Mouse (Mus musculus) cerebellum, adult 9-11 months (tissue): ENCODE measurements around the gene Mogs.
A peak's percentile ranks its signal among the peaks of the same experiment; 100 is the strongest.

Source experiments
- DNase-seq: peaks from one replicate; pipeline ENCODE4 v3.0.0; 2022

The Mogs gene

GRCm38 (mm10) chr6:83115011-83115671 lies at the start of gene Mogs:
TSS of gene Mogs (plus strand) at chr6:83115496.
- peak; percentile 91 for DNase-seq

- no peak for DNase-seq
These were observed 49.3 kb upstream of the Mogs start for GRCm38 (mm10) chr6:83065995-83066394.

DNA sequence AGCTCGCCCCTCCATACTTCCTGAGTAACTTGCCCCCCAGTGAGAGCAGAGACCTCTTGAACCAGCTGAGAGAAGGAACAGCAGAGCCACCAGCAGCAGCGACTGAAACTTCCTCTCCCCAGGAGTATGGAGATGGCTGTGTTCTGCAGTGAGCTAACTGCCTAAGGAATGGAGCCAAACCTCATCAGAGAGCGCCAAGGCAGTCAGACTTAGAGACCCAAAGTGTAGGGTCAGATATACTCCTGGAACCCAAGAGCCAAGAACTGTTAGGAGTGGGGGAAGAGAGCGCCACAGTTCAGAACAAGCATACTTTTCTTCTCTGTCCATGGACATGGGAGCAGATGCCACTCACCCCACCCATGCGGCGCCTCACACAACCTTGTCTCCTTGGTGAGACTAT lies 48.9 kb upstream of the Mogs start:
- no peak for DNase-seq

DNA sequence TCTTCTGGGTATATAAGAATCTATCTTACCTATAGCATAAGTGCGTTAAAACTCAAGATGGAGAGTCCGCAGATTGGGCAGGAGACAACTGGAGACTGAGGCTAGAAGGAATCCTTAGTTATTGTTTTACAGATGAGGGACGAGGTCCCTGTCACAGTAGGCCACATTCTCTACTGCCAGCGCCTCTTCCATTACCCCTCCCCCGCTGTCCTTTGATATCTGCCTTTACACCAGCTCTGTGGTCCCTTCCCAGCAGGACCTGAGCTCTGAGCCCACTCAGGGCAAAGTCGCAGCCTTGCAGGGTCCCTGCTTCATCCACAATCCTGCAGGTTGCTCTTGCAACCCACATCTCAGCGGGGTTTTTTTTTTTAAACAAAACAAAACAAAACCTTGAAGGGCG lies 47.1 kb upstream of the Mogs start:
- no peak for DNase-seq

GRCm38 (mm10) chr6:83068706-83069487 lies 46.4 kb upstream of the Mogs start:
- no peak for DNase-seq

GRCm38 (mm10) chr6:83069488-83070246 lies 45.6 kb upstream of the Mogs start:
- no peak for DNase-seq

- DNase-seq, result no peak
These were observed 45.2 kb upstream of the Mogs start, which contains the start of gene Tlx2 for GRCm38 (mm10) chr6:83070247-83070310. TSS of gene Tlx2 (minus strand) at chr6:83070293.

DNA sequence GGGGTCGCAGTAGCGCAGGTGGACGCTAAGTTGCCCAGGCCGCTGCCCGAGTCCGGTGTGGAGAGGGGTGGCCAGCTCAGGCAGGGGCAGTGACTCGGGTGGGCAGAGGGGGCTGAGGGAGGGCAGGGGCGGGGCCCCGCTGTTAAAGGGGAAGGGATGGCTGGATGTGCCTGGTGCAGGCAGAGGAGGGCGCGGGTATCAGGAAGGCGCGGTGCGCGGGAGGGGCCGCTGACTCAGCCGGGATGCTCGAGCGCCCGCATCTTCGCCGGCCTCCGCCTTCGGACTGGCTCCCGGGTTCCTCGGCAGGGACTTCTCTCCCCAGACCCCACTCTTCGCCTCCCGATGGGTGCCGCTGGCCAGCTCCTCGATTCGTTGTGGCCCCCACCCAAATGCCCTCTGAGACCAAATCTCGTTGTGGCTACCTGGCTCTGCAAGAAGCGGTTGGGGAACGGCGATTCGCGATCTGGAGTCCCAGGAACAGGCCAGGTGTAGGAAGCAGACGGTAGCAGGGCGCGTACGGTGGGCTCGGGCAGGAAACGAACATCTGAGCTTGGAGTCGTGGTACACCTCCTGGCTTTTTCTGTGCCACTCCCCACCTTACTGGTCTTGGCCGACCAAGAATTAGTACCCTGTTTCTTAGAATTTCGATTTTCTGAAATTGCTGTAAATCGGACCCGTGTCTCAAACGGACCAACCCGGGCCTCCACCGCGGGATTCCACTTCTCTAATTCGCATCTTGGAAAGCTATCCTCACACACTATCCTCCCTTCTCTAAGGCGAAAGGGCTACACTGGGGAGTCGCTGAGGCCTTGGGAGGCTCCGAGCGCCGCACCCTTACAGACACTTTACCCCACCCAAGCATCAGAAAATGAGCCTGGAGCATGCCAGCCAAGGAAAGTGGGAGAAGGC lies 44.7 kb upstream of the Mogs start:
- no peak for DNase-seq

DNA sequence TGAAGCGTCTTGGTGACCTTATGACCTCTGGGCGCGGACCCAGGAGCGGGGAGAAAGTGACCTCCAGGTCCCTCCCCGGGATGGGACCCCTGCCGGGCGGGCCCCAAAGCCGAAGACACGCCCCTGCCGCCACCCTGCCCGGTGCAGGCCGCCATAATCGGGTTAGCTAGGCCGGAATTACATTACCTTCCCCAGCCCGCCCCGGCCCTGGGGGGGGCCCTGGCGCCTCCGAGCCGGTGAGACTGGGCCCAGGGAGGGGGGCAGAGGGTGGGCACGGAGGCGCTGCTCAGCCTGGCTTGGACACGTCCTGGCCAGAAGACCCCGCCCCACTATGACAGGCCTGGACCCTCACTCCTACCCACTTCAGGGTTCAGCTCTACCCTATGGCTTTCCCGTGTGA lies 44.1 kb upstream of the Mogs start:
- DNase-seq, result peak; percentile 56

DNA sequence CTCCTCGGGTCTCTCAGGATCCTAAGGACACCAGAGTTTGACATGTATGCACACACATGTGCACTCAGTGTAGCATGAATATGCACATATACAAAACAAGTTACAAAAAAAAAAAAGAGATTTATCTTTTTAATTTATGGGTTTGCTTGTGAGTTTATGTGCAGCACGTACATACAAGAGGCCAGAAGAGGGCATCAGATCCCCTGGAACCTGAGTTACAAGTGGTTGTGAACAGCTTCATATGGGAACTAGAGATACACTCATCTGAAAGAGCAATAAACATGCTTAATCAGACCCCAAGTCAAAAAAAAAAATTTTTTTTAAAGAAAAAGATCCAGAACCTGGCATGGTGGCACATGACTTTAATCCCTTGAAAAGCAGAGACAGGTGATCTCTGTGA lies 40.3 kb upstream of the Mogs start:
- no peak for DNase-seq

DNA sequence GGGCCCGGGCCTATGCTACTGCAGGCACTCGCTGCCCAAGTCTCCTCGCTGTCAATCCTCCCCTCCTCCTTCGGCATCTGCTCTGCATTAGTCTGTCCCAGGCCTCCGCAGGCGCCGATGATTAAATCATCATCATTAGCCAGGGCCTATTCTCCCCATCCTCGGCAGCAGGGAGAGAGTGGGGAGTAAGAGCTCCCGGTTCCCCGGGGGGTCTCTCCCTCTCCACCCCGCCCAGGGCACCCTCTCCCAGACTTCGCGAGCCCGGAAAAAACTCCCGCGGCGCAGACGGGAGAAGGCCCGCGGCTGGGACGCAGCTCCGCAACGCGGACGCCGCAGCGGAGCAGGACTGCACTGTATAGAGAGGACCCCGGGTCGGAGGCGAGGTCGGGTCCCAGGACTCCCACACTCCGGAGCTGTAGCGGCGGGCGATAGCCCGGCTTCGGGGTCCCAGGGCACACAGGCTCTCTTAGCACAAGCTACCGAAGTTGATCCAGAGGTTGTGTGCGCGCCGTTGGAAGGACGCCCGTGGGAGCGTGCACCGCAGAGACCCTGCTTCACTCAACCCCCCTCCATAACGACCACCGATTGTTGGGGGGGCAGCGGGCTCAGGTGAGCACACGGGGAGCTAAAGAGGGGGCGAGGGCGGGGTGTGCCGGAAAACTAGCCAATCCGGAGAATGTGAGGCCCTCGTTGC lies 37.5 kb upstream of the Mogs start, which contains the start of gene Pcgf1:
Gene Pcgf1 (plus strand): TSS at position 240 of the 694 bp plus-strand sequence.
- no peak for DNase-seq

DNA sequence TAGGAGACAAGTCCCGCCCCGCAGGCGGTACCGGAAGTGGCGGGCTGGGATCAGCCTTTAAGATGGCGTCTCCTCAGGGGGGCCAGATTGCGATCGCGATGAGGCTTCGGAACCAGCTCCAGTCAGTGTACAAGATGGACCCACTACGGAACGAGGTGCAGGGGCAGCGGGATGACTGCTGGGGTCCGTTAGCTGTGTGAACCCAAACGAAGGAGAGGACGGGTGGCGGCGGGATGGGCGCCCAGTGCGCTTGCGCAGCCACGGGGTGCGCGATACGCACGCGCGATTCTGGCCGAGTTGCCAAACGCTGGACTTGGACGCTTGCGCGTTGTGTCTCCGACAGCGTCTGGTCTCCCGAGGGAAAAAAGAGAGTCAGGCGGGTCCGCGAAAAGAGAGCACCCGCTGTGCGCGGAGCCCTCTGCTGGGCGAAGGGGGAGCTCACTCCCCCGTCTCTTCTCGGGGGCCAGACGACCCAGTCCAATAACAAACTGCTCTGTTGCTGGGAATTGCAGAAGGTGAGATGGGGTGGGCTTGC lies 36.9 kb upstream of the Mogs start:
- peak; percentile 98 for DNase-seq

DNA sequence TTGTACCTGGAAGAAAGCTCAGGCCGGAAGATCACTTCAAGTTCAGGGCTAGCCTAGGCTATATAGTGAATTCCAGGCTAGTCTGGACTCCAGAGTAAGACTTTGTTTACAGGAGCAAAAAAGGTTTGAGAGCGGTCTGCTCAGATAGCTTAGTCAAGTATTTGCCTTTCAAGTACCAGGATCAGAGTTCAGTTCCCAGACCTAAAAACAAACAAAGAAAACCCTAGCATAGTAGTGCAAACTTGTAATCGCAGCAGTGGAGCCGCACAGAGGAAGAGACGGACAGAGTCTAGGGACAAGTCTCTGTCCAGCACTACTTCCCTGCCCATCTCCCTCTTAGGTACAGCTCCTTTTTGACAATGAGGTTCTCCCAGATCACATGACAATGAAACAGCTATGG lies 35.1 kb upstream of the Mogs start:
- no peak for DNase-seq

DNA sequence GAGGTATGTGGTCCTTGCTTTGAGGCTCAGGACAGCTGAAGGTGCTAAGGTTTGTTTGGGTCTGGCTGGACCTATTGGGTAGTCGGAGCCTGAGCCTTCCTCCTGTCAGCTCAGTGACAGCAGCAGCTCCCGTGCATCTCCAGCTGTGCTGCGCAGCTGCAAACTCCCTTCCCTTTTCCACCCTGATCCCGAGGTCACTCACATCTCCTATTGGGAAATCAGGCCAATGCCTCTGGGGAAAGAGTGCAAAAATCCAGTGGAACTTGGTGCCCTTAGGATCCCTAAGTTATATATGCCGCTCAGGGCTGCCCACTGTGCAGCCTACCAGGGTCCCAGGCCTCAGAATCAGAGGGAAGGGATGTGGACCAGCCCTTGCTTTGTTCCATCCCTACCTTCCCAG lies 31.8 kb upstream of the Mogs start:
- DNase-seq, result no peak

- DNase-seq, result no peak
These were observed 30.8 kb upstream of the Mogs start for GRCm38 (mm10) chr6:83084477-83084876.

DNA sequence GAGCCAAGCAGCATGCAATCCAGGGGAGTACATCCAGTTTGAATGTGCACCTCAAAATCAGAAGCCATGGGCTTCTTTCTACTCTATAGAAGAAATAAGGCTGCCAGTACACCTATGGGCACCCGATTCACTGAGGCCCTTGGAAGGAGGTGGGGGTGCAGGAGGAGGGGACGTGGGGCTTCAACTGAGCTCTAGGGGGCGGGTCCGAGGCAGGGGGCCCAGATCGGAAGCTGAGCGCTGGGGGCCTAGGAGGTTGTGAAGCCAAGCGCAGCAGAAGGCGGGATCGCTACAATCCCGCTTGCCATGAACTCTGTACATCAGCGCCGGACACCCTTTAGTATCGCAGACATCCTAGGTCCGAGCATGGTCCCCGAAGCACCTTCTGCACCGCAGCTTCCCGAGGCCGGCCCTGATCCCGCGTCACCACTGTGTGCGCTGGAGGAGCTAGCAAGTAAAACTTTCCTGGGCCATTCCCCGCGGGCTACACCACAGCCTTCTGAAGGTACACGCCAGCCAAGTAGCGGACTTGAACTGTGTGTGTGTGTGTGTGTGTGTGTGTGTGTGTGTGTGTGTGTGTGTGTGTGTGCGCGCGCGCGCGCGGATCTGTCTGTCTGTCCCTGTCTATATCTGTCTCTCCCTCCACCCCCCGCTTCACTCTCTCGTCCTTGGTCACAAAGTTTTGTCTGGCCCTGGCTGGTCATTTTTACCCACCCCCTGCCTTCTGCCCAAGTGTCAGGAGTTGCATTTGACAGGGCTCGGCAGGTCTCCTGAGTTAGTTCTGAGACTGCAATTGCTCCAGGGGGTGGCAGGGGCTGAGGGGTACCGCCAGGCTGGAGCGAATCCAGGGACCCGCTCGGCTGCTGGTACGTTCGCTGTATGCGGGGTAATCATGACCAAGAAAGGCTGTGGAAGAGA lies 28.9 kb upstream of the Mogs start, which contains the start of gene Lbx2:
Gene Lbx2 (plus strand): TSS at position 247 of the 915 bp plus-strand sequence.
- DNase-seq, result no peak

DNA sequence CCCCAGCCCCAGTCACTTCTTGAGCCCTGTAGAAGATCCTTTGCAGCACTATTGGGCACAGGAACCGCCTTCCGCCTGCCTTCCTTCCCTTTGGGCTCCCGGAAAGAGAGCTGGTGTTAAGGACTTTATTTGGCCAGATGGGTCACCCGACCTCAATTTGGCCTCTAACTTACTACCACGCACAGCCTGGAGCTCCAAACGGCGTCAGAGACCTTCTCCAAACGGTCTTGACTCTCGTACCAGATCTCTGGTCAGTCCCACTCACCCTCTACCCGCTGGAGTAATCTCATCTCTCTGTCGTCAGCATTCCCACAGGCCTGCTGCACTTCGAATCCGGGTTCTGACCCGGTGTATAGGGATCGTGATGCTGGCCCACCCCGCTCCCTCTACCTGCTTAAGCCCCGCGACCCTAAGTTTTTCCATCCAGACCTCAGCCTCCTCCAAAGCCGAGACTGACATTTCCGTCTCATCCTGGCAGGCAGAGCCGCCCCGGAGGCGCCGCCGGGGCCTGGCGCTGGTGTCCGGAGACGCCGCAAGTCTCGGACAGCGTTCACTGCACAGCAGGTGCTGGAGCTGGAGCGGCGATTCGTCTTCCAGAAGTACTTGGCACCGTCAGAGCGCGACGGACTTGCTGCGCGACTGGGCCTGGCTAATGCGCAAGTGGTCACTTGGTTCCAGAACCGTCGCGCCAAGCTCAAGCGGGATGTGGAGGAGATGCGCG lies 27.9 kb upstream of the Mogs start:
- no peak for DNase-seq

GRCm38 (mm10) chr6:83087926-83088260 lies 27.4 kb upstream of the Mogs start:
- no peak for DNase-seq

DNA sequence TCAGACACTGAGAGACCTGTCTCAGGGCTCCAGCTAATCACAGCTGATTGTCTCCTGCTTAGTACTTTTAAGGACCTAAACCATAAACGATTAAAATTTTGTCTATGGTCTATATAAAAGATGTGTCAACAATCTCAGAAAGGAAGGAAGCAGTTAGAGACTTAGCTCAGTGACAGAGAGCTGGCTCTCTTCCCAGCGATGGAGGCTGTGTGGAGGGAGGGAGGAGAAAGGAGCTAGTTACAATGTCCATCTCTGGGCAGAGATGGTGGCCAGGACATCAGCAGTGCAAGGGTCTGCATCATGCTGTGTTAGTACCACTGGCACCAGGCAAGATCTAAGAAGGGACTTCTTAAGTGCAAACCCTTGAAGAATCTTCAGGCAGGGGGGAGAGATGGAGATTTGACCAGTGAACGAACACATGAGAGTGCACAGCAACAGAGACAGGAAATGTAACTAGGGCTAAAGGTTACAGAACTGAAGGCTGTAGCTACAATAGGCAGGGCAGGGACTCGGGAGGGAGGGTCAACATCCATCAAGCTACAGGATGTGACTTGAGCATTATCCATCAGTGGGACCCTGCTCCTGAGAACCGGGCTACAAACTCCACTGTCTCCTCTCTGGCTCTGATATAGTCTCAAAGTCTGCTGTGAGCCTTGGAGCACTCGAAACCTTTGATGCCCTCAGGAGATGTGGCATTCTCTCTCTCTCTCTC lies 22.7 kb upstream of the Mogs start:
- no peak for DNase-seq

- DNase-seq, result no peak
These were observed 19.3 kb upstream of the Mogs start for GRCm38 (mm10) chr6:83095968-83096367.
